Mouse (Mus musculus) cerebellum, postnatal 25 days (tissue): Measurements from ENCODE around the gene Ppp1r12a.
"Not testable (repeated sequence)": the region's sequence is repeated elsewhere in the genome, so short reads cannot be mapped to it uniquely, and the experiment has no call there.

ENCODE experiments used
- DNase-seq, 2 experiments: peaks; one replicate each; pipeline ENCODE4 v3.0.0; 2021; ENCODE audit warnings: mixed read lengths in 2 of 2

Gene Ppp1r12a

DNA sequence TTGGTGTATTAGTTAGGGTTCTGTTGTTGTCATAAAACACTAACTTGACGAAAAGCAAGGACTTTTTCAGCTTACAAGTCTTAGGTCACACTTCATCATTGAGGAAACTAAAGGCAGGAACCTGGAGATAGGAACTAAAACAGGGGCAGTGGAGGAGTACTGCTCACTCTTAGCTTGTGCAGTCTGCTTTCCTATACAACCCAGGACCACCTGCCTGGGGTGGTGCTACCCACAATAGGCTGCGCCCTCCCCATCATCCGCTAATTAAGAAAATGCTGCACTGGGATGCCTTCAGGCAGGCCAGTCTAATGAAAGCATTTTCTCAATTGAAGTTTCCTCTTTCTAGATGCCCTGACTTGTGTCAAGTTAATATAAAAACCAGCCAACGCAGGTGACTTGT lies 40.1 kb downstream of the Ppp1r12a start:
- DNase-seq = no peak

DNA sequence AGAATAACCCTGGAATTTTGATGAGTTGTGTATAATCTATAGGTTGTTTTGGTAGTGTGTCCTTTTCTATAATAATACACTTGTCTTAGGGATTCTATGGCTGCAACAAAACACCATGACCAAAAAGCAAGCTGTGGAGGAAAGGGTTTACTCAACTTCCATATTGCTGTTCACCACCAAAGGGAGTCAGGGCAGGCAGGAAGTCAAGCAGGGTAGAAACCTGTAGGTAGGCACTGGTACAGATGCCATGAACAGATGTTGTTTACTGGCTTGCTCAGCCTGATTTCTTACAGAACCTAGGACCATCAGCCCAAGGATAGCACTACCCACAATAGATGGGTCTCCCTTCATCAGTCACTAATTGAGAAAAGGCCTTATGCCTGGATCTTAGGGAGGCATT lies 41.4 kb downstream of the Ppp1r12a start:
- no peak for DNase-seq

DNA sequence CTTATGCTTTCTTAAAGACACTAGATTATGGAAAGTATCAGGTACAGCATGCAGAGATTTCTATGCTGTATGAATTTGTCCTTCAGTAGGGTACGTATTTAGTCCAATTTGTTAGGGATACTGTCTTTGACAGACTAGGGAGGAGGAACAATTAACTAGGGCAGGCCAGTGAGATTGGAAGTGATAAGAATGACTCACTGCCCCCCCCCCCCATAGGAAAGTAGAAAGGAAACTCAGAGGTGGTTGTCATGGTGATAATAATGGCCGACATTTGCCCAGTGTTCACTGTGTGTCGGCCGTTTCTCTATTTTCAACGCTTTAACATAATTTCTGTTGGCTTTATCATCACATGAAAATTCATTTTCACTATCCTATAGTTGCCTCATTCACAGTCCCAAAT lies 47.4 kb downstream of the Ppp1r12a start:
- DNase-seq = no peak

DNA sequence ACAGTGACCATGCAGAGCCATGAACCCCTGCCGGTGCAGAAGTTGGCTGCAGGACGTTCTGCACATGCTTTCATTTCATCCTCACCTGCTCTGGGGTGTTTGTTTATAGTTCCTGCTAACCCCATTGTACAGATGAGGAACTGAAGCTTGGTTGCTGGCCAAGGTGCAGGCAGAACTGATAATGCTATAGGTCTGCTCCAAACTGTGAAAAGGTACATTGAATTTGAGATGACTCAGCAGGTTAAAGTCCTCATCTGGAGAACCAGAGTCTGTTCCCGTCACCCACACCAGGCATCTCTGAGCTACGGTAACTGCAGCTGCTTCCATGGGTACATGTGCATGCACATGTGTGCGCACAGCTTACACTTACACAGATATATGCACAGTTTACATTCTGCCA lies 62.4 kb downstream of the Ppp1r12a start:
- DNase-seq = no peak

DNA sequence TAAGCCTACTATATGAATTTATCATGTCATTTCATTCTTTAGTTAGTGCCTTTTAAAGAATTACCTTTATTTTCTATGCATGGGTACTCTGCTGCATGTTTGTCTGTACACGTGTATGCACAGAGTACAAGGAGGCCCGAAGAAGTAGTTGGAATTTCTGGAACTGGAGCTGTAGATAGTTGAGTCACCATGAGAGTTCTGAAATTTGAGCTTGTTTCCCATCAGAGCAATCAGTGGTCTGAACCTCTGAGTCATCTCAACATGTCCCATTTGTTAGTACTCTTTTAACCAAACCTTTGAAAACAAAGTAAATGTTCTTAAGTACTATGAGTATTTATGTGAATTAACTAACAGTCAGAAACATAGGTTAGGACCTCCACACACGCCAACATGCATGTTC lies 75.1 kb downstream of the Ppp1r12a start:
- no peak for DNase-seq

DNA sequence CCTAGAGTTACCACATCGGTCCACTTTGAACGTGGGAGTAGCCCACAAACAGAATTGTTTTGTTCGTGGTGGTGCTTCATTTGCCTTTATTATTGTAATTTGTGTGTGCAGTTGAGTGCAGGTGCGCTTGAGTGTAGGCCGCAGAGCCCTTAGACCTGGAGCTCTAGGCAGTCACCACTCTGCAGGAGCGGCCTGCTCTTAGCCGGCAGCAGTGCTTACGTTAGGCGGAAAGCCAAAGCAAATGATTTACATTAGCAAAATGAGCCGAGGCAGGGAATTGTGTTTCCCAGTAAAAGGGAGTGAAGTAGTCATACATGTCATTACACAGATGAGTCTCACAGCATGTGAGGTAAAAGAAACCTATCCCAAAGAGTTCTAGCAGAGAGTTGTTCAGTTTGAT lies 77.1 kb downstream of the Ppp1r12a start:
- DNase-seq = no peak

DNA sequence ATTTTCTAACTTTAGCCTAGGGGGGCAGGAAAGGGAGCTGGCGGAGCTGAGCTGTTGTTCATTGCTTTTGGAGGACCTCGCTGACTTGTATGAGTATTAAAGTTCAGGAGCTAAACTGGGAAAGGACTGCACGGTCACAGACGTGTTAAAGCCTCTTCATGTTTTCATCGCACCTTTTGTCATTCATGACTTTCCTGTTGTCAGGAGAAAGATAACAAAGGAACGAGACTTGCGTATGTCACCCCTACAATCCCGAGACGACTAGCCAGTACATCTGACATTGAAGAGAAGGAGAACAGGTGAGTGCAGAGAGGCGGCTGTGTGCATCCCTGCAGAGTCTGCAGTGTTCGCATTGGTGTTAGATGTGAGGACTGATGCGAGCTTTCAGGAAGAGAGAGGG lies 88.7 kb downstream of the Ppp1r12a start:
- DNase-seq = no peak

DNA sequence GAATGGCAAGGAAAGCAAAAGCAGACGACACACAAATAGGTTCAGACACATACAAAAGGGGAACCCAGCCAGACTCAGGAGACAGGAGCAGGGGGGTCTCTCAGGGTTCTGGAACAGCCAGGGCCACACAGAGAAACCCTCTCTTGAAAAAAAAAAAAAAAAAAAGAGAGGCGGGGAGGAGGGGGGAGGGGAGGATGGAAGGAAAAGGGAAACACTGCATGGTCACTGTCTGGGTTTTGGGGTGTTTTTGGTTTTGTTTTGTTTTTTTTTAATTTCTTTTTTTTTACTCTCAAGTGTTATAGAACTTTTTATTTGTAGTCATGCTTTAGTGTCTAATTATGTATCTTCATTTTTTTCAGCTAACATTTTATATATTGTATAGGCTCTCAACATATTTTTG lies 89.2 kb downstream of the Ppp1r12a start:
- DNase-seq = no peak

DNA sequence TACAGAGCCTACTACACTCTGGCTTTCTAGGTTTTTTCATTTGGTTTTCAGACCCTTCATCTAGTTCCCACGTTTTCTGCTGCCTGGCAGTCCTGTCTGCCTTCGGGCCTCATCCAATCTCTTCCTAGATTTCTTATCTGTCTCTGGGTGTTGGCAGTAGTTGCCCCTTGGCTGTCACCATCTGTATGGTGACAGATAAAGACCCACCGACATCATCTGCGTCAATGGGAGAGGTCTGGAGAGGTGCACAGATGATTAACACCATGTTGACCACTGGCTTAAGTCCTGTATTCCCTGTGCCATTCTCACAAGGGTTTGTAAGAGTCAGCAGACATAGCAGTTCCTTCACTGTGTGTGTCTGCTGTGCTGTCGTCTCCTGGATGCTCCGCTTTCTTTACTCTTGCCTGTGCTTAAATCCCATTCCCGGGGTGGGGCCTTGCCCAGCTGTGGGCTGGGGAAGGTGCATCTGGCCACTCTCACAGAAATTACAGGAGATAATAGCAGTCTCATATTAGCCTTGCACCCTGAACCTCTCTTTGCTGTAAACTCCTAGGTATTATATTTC lies 93.9 kb downstream of the Ppp1r12a start:
- DNase-seq = no peak

DNA sequence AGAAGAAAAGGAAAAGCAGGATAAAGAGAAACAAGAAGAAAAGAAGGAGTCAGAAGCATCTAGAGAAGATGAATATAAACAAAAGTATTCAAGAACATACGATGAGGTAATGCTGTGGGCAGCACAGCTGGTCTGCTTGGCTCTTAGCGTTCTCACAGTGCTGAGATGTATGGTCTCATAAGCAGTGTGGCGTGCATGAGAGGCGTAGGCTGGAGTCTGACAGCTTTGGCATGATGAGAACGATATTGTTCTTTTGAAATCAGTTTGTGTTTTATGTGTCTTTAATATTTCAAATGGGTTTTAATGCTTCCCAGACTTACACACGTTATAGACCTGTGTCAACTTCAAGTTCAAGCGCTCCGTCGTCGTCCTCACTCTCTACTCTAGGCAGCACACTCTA lies 98.9 kb downstream of the Ppp1r12a start:
- DNase-seq = no peak

DNA sequence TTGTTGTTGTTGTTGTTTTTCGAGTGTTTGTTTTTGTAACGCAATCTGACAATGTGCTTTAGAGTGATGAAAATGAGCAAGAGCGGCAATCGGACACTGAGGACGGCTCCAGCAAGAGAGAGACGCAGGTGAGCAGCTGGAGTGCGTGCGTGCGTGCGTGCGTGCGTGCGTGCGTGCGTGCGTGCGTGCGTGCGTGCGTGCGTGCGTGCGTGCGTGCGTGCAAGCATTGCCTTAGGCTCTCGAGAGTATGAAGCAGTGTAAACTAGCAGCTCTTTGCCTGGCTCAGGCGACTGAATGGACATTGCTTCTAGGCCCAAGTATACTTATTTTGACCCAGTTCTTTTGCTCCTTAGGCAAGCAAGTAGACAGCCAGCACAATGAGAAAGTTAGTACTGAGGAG lies 102.6 kb downstream of the Ppp1r12a start:
- no peak for DNase-seq

DNA sequence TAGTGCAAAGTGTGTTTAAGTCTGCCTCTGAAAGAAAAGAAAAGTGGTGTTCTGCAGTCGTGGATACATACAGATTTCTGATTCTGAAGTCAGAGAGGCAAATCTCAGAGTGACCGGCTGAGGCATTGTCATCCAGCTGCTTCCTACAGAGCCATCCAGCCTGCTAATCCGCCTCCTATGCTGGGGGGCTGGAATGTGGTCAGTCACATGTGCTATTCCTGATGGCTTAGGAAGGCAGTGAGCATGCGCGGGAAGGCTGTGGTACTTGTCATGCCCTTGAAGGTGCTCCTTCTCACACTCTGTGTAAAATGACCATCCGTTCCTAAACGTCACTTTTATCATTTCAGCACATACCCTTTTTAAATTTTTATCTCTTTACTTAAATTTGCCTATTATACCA lies 109.2 kb downstream of the Ppp1r12a start:
- DNase-seq = no peak

DNA sequence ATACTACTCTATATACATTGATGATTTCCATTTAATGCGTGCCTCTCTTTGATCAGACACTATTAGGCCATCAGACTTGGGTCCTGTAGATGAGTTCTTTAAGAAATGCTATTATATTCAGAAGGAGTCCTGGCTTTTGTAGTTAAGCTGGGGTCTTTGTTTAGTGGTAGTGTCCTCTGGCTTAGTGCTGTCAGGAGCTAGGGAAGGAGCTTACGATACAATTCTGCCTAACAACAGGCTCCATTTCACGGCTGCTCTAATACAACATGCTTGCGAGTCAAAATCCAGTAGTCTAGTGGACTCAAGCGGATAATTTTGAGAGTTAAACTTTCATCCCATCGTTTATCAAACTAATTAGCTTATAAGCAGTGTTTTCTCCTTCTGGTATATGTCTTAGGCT lies 114.7 kb downstream of the Ppp1r12a start:
- no peak for DNase-seq

DNA sequence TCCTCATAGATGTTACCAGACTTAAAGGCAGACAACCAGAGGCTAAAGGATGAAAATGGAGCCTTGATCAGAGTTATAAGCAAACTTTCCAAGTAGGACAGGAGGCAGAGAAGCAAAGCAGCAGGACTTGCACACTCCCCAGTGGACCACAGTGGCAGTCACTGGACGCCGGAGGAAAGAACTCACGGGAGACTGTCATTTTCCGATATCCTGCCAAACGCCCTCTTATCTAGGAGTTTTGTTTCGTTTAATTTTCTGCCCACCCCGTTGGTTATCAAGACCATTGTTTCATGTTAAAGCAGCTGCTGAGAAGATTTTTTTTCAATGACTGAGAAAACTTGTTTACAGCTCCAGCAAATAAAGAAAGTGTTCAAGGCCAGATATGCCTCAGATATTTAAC lies 115.2 kb downstream of the Ppp1r12a start:
- no peak for DNase-seq

DNA sequence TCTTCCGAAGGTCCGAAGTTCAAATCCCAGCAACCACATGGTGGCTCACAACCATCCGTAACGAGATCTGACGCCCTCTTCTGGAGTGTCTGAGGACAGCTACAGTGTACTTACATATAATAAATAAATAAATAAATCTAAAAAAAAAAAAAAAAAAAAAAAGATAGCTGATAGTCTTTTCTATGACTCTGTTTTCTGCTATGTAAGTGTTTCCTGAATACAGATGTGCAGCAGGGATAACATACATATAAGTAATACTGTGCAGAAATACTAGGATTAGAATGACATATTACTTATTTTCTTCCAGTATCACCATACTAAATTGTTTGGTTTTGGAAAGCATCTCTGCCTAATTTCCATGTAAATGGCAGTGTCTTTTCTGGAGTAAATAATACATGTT lies 119.1 kb downstream of the Ppp1r12a start:
- not testable (repeated sequence) for DNase-seq

DNA sequence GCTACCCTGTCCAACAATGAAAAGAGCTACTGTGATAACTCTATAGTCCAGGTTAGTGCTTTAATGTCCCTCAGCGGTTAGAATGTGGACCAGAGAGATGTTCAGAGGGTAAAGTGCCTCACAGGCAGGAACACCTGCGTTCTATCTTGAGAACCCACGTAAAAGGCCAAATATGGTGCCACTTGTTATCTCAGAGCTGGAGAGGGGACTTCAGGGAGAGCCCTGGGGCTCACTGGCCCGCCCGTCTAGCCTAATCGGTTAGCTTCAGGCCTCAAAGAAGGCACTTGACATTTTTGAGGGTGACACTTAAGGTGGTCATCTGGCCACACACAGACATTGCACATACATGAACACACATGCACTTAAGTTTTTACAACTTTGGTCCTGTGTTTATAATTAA lies 120.4 kb downstream of the Ppp1r12a start:
- DNase-seq = no peak

DNA sequence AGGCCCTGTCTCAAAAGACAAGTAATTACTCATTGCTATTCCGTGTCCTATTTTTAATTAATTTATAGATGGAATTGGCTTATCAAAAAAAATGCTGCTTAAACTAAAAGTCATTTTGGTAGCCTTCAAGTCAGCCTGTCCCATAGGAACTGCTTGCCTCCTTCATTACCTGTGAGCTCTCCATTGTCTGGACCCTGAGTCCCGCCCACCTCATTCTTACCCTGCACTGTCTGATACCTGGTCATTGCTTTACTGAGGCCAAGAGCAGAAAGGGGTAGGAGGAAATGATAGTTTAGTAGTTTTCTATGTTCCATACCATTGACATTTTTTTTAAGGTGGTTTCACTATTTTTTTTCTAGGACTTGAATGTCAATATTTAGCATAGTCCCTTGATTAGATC lies 121.4 kb downstream of the Ppp1r12a start:
- DNase-seq = no peak

DNA sequence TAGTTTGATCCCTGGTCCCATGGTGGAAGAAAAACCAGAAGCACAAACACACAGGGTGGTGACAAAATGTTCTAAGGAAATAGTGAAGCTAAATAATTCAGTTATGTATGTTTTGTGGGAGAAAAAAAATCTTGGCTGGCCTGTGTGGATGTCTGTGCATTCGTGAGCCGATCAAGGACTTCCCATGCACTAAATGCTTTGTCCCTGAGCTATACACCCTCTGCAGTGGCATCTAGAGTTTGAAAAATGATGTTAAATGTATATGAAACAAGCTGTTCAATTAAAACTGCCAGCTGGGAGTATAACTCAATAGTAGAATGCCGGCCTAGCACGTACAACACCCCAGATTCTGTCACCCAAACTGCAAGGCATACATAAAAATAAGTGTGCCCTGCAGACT lies 121.8 kb downstream of the Ppp1r12a start:
- DNase-seq = no peak

DNA sequence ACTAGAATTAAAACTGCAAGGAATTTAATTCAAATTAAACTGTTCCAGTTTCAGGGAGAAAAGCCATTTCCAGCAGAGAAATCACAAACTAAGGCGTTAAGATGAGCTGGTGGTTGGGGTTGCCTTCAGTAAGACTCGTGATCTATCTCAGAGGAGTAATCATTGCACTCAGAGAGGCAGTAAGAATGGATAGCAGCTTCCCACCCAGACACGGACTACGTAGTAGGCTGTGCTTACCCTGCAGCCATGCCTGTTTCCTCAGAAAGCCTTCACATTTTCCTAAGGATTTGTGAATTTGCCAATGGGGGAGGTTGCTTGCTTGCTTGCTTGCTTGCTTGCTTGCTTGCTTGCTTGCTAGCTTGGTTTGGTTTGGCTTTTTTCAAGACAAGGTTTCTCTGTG lies 122.5 kb downstream of the Ppp1r12a start:
- no peak for DNase-seq

DNA sequence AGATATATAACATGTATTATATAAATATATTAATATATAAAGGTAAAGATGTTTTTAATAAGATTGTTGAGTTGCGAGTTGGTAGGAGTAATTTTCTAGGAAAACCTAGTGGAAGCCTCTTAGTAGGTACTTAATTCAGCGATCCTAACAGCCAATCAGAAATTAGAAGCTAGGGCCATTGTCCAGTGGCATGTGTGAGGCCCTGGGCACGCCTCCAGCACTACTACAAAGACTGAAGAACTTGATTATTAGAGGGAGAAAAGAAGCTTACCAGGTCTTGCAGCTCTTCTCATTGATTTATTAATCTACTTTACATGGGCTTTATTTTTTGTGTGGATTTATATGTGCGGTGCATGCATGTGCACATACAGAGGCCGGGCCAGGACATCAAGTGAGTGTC lies 123.0 kb downstream of the Ppp1r12a start:
- DNase-seq = no peak

DNA sequence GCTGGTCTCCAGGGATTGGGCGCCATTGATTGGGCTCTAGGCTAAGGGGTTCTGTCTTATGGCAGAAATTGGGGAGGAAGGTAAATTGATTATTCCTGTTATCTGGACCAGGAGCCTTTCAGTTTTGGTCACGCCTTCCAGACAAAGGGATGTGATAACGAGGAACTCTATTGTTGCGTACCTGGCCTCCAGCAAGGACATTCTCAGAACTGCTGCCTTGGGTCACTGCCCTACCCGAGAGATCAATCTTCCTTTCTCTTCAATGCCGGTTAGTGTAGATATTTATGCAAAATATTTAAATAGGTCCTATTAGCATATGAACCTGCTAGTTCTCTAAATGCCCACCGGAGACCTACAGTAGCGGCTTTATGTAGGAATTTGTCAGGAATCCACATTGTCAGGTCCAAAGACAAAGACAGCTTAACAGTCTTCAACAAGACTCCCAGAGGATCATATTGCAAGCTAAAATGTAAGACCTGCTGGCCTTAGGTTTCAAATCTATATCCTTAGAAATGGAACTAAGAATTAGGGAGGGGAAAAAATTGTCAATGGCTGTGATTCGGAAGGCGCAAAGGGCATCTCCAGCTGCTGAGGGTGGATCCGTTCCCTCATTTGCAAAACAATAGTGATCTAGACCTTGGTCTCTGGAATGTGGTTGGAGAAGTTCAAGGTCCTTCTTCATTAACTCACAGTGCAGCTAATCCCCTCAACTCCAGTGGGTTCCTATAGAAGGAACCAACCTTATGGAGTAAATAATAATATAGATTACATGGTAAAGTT lies 124.9 kb downstream of the Ppp1r12a start:
- DNase-seq = no peak

DNA sequence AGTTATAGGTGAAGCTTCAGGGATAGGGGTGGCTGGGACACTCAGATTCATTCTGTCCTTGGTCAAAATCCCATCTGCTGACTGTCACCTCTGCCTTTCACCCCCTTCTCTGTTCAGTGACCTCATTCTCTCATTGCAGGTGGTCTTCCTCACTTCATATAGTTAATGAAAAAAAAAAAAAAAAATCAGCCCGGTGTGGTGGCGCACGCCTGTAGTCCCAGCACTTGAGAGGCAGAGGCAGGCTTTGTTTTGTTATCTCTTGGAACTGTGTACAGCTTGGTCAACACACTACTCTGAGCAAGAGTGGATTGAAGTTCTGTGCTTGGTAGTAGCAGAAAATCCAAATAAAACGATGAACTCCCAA lies 125.4 kb downstream of the Ppp1r12a start:
- no peak for DNase-seq

DNA sequence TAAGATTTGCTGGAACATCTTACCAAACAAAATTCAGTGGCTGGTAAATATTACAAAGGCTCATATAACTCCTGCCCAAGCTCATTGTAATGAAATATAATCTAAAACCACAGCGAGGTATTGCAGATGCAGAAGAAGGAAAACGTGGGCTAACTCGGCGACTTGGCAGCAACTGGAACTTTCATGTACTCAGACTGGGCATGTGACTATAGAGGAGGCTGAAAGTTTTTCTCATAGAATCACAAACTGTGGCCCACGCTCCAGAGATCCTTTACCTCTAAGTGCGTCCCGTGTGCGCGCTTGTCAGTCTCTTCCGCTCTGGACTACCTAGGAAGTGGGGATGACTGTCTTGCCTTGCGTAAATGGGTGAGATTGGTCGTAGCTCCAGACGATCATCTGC lies 128.1 kb downstream of the Ppp1r12a start:
- DNase-seq = no peak

DNA sequence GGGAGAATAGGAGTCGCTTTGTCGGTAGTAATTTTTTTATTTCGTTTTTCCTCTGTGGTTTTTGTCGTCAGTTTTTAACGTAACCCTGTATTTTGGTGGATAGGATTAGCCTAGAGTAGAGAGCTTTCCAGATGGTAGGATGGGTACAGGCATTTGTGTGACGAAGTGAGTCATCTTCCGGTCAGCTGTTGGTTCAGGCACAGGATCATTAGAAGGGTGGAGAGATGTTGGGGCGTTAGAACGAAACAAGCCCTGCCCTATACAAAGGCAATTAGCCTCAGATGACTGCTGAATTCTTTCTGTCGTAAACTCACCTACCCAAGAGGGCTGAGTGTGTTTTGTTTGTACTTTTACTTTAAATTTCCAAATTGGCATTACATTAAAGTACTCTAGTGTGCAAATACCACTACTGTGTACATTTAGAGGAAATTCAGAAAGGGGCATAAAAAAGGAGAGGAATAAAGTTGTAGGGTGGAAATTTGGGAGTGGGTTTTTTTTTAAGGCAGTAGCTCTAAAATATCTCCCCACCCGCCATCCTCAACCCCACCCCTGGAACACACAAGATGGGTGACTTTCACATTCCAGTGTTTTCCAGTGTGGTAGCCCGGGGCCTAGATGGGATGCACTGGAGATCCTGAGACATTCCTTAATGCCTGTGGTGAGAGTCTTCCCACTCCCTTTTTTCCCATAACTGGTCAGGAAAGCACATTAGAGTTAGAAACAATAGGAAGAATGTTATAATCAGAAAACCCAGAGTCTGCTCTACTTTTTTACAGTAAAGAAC lies 129.9 kb downstream of the Ppp1r12a start:
- no peak for DNase-seq
